Mouse (Mus musculus): Measurements from ENCODE around the gene Thrb.

DNA sequence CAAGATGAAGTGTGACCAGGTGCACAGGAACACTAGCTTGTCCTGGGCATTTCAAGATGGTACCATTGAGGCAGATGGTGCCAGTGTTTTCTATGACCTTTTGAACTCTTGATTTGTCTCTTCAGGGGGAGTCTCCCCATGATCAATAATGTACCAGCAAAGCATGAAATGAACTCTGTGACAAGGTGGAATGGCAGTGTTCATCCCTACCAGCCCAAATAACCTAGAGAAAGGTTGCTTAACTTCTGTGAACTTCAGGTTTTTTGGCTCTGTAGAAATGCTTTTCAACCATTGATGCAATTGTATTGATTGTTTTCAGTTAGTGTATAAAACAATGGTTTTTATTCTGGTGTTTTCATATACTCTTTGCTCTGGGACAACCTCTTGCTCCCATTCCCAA lies 21.4 kb downstream of the Thrb start:
- no peak for TF ChIP-seq MYOG (IDR thresholded peaks at IDR 0.05; ENCODE audit: control insufficient read depth in 1 of 3, insufficient read depth in 1 of 3, insufficient read length in 2 of 3, low read depth in 2 of 3)
- no peak for TF ChIP-seq POLR2A (IDR thresholded peaks at IDR 0.05; ENCODE audit: insufficient read length, low read depth)
- no peak for TF ChIP-seq TCF12 (IDR thresholded peaks at IDR 0.05; ENCODE audit: insufficient read depth, poor library complexity, severe bottlenecking)
- TF ChIP-seq SRF (IDR thresholded peaks at IDR 0.05; ENCODE audit: control insufficient read depth, insufficient read length, low read depth), result no peak
- TF ChIP-seq USF1 (IDR thresholded peaks at IDR 0.05; ENCODE audit: low read depth), result no peak
- no peak for TF ChIP-seq E2F4 (IDR thresholded peaks at IDR 0.05; ENCODE audit: insufficient read depth)
- TF ChIP-seq CEBPB (IDR thresholded peaks at IDR 0.05; ENCODE audit: insufficient read depth, poor library complexity, severe bottlenecking), result no peak
- TF ChIP-seq MAX (IDR thresholded peaks at IDR 0.05; ENCODE audit: low read depth), result no peak
- TF ChIP-seq POLR2AphosphoS2 (IDR thresholded peaks at IDR 0.05; ENCODE audit: insufficient read length, low read depth), result no peak
